Mouse (Mus musculus): ENCODE data around the gene Ccnjl.

DNA sequence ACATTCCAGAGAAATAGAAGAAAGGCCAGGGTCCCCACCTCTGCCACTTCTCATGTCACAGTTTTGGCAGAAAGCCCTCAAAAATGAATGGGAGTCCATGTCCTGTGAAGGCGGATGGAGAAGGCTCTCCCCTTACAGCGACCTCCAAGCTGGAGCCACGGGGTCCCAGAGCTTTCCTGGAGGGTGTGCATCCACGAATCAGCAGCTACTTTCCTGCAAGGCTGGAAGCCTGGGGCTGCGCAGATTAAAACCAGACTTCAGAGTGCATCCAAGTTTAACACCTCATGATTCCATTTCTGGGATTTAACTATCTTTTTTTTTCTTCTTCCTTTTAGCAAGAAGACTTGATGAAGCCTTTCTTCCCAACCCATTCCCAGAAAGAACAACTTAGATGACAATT is 48.0 kb upstream of the Ccnjl start:
- no peak for TF ChIP-seq TCF12 (IDR thresholded peaks at IDR 0.05; ENCODE audit: insufficient read depth, poor library complexity, severe bottlenecking)
- no peak for TF ChIP-seq E2F4 (IDR thresholded peaks at IDR 0.05; ENCODE audit: insufficient read depth)
- TF ChIP-seq REST (IDR thresholded peaks at IDR 0.05; ENCODE audit: insufficient read depth, insufficient read length): no peak
- TF ChIP-seq MAX (IDR thresholded peaks at IDR 0.05; ENCODE audit: low read depth): no peak
- no peak for TF ChIP-seq CEBPB (IDR thresholded peaks at IDR 0.05; ENCODE audit: insufficient read depth, poor library complexity, severe bottlenecking)
- no peak for TF ChIP-seq POLR2A (IDR thresholded peaks at IDR 0.05; ENCODE audit: insufficient read length, low read depth)
- no peak for TF ChIP-seq MYOG (IDR thresholded peaks at IDR 0.05; ENCODE audit: control insufficient read depth in 1 of 3, insufficient read depth in 1 of 3, insufficient read length in 2 of 3, low read depth in 2 of 3)
- TF ChIP-seq USF1 (IDR thresholded peaks at IDR 0.05; ENCODE audit: low read depth): no peak
- TF ChIP-seq TCF3 (IDR thresholded peaks at IDR 0.05; ENCODE audit: insufficient read length, low read depth): no peak
- no peak for TF ChIP-seq POLR2AphosphoS2 (IDR thresholded peaks at IDR 0.05; ENCODE audit: insufficient read length, low read depth)

All from myocyte (in vitro differentiated cells).